In genomic region chr16:4489114-4489624, GRCm38 (mm10) we compare ENCODE assay signal across 8 mouse cellular contexts. TPM values are rescaled to one million over a fixed set of nuclear protein-coding genes. Genes with fewer than 3 reads are reported as not detected.
DNase-seq lines count a peak whose midpoint lies in the region; ATAC-seq lines count a peak whose summit lies in the region.

No protein-coding gene starts in this region.

- H3K36me3 ChIP-seq in intestine, embryonic 15.5 days: no peaks in the 10 kb centered on the region
- peaks cover 18% of the 10 kb centered on the region for H3K36me3 ChIP-seq in midbrain, embryonic 10.5 days

- H3K27ac ChIP-seq in intestine, embryonic 15.5 days: 0 out of 2 replicates have a peak overlapping the region, but pooled peaks have one; percentile 20
- H3K27ac ChIP-seq in midbrain, embryonic 10.5 days (replicated peaks): no peak overlapping the region

- no peak overlapping the region for H3K4me2 ChIP-seq in intestine, embryonic 15.5 days (replicated peaks)

- no peak overlapping the region for H3K9ac ChIP-seq in intestine, embryonic 15.5 days

- H3K4me3 ChIP-seq in intestine, embryonic 15.5 days (replicated peaks): no peak overlapping the region
- H3K4me3 ChIP-seq in midbrain, embryonic 10.5 days: no peak overlapping the region

- WGBS in intestine, embryonic 15.5 days: 69% methylated on average over 11 of the region's 11 CpGs
- WGBS in midbrain, embryonic 10.5 days: 80% methylated on average over 11 of the region's 11 CpGs

- ATAC-seq in intestine, embryonic 15.5 days: peak; percentile 79

- no peaks in the 10 kb centered on the region for H3K27me3 ChIP-seq in intestine, embryonic 15.5 days (replicated peaks)
- no peaks in the 10 kb centered on the region for H3K27me3 ChIP-seq in midbrain, embryonic 10.5 days (ENCODE audit: low read depth, poor library complexity, severe bottlenecking)

- H3K9me3 ChIP-seq in intestine, embryonic 15.5 days: no peaks in the 10 kb centered on the region
- no peaks in the 10 kb centered on the region for H3K9me3 ChIP-seq in midbrain, embryonic 10.5 days (replicated peaks)

- intact Hi-C loops in gastrocnemius, postnatal 36 days (cut with DNase I): loop anchor here (1.0 to 5.0 kb wide), 2 partner anchors 53 to 118 kb away; no protein-coding TSS in a partner anchor
- intact Hi-C loops in left cerebral cortex, postnatal 14 days (cut with DNase I): loop anchor here (2.0 to 5.0 kb wide), 2 partner anchors 54 to 118 kb away; no protein-coding TSS in a partner anchor

- DNase-seq in adrenal gland, adult 2 months: peak; percentile 91
- DNase-seq in embryo, embryonic 11 days: peak; percentile 85
- DNase-seq in gastrocnemius, postnatal 36 days: peak; percentile 90
- peak; percentile 94 to 95 for DNase-seq in left cerebral cortex, postnatal 14 days (ENCODE audit: low spot score in 2 of 2)
- peak; percentile 80 for DNase-seq in midbrain, embryonic 10.5 days (ENCODE audit: low spot score)
- peak; percentile 80 to 82 for DNase-seq in right cerebral cortex, postnatal 36 days (ENCODE audit: low spot score in 2 of 2)
- DNase-seq in urinary bladder, postnatal 4 days (ENCODE audit: low spot score in 2 of 2): peak; percentile 77 to 89

- peaks cover 13% of the 10 kb centered on the region for H3K4me1 ChIP-seq in intestine, embryonic 15.5 days (replicated peaks)
- H3K4me1 ChIP-seq in midbrain, embryonic 10.5 days: no peaks in the 10 kb centered on the region

RNA-seq across cellular contexts. Expression of gene Srl, which starts 52.4 kb away (rescaled TPM):
- 10 to 100 TPM in 1 of 2 experiments, 1 to 10 TPM in 1; 6.8 to 13.2 TPM for total RNA-seq in adrenal gland, adult 2 months (2021)
- 0.35 and 0.57 TPM in 2 replicates for polyA plus RNA-seq in adrenal gland, adult 2 months (2012; rRNA removed)
- 1,000 to 10,000 TPM; 1,182 to 1,390 TPM for total RNA-seq in gastrocnemius, postnatal 36 days (2021)
- 7.7 and 11.5 TPM in 2 replicates for polyA plus RNA-seq in intestine, embryonic 15.5 days (2015; fragmentation: Nextera tagmentation; extraction: Ambion mirVana)
- 10 to 100 TPM; 14.2 to 18.8 TPM for total RNA-seq in left cerebral cortex, postnatal 14 days (2021)
- polyA plus RNA-seq in midbrain, embryonic 10.5 days (2016; fragmentation: Nextera tagmentation; extraction: Ambion mirVana): 21.0 and 22.1 TPM in 2 replicates

Comparison
In these comparisons a context has a peak if more than half of its experiments do, and no peak if none do; other contexts are left out.
1. RNA of gene Srl, which starts 52.4 kb away (total RNA-seq): 1,182 to 1,390 TPM in gastrocnemius, postnatal 36 days; 14.2 to 18.8 TPM in left cerebral cortex, postnatal 14 days and 6.8 to 13.2 TPM in adrenal gland, adult 2 months; every median in the first group is over 10 times any median in the second.
2. Peak in every context shown above with its lines, with median percentiles within 50 percentile points of each other: DNase-seq.